Mouse (Mus musculus): ENCODE data around the gene Adam8.

DNA sequence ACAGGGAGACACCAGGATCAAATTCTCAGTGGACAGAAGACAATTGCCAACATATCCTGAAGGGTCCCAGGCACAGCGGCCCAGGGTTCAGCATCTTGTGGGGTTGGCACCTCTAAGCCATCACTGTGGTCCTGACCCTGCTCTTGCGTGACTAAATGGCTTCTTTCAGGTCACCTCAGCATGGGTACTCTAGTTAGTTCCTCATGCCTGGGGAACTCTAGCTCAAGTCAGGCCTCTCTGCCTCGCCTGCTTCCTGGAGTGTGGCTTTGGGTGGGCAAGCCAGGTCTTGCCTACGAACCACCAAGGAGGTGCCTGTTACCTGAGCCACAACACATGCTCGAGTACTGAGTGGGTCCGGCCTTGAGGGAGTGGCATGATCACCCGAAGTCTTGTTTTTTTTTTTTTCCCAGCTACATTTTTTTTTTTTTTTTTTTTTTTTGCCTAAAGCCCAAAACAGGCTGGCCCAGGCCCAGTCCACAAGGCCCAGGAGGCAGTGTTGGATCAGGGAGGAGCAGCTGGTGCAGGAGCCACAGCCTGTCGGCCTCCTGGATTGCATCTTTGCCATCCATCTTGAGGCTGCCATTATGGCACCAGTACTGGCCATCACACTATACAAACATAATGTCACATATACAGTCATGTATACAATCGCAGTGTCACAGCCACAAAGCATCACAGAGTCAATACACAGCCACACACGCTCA is 22.0 kb downstream of the Adam8 start:
- no peak for TF ChIP-seq CTCF (IDR thresholded peaks at IDR 0.05; ENCODE audit: extremely low read depth, insufficient read depth, insufficient read length, insufficient replicate concordance)
- no peak for TF ChIP-seq POLR2A (IDR thresholded peaks at IDR 0.05; ENCODE audit: low read depth, low read length)
